Mouse (Mus musculus): ENCODE data around the gene Gm6803.
"Not testable (repeated sequence)": the region's sequence is repeated elsewhere in the genome, so short reads cannot be mapped to it uniquely, and the experiment has no call there.

- not testable (repeated sequence) for TF ChIP-seq POLR2A (IDR thresholded peaks at IDR 0.05; ENCODE audit: low read depth, low read length); CTCF (conservative IDR thresholded peaks at IDR 0.05; ENCODE audit: insufficient read depth, insufficient read length, low read depth, low read length)
Observed at GRCm38 (mm10) chr12:88039703-88040102, 21.1 kb upstream of the Gm6803 start.
